Mouse (Mus musculus): ENCODE results near the gene Popdc2. TPM values are rescaled to one million over a fixed set of nuclear protein-coding genes. Genes with fewer than 3 reads are reported as not detected.

Popdc2 gene
- total and polyA plus RNA-seq, 3 experiments: 17.5 to 45.4 TPM; not detected in 1

DNA sequence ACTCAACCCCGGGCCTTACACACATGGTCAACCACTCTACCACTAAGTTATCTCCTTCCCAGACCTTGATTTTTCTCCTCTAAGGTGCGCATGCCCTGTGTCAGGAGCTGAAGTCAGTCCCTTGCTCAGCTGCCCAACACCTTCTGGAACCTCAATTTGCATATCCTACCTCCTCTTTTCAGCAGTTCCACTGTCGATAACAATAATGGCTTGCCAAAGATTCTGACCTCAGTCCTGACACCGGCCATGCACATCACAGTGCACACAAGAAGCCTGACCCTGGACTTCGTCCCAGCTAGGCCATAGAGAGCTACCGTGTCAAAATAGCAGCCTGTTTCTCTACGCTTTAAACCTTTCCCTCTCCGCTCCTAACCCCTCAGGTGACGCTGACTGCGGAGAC lies 11.4 kb downstream of the Popdc2 start (continued):
- peak; percentile 23 for TF ChIP-seq SIN3A (IDR thresholded peaks at IDR 0.05; ENCODE audit: low read length)

DNA sequence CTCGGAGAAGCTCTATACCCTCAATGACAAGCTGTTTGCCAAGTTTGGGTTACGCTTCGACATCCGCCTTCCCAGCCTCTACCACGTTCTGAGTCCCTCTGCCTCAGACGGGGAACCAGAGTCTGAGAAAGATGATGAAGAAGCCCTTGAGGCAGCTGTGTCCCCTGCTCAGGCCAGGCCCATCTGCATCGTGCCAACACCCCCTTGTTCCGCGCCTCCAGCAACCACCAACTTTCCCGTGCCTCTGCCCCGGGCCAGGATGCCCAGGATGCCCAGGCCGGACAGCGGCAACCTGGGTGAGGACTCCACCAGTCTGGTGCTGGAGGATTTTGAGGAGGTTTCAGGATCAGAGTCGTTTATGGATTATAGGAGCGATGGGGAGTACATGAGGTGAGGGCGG lies 11.9 kb downstream of the Popdc2 start:
- Histone ChIP-seq H3K79me2 (ENCODE audit: control insufficient read depth, insufficient read depth, low read length, poor library complexity) (peaks cover 25% of the 10 kb centered on the region), H3K27me3 (ENCODE audit: control insufficient read depth in 1 of 2, insufficient read depth in 2 of 2, low read length in 2 of 2) (no peaks in the 10 kb centered on the region), H3K9ac (ENCODE audit: control insufficient read depth, low read depth, low read length, poor library complexity, severe bottlenecking) (peak overlapping the region; percentile 80), H3K9me3 (replicated peaks; ENCODE audit: insufficient read depth, low read length) (no peaks in the 10 kb centered on the region), H3K36me3 (ENCODE audit: control insufficient read depth in 1 of 2, insufficient read depth in 2 of 2, low read length in 2 of 2) (peaks cover 3 to 42% of the 10 kb centered on the region in 2 experiments; a peak in 3 of 4 replicates), H3K4me1 (ENCODE audit: control insufficient read depth in 1 of 2, insufficient read depth in 2 of 2, low read length in 2 of 2) (peaks cover 23 to 54% of the 10 kb centered on the region in 2 experiments), H3K27ac (ENCODE audit: control insufficient read depth, low read depth, low read length) (peak overlapping the region; percentile 100), H3K4me3 (ENCODE audit: control insufficient read depth in 1 of 2, insufficient read depth in 1 of 2, low read depth in 2 of 2, low read length in 2 of 2) (peak overlapping the region; percentile 56 to 60)
- no peak for TF ChIP-seq JUND (IDR thresholded peaks at IDR 0.05; ENCODE audit: low read depth, low read length)
- TF ChIP-seq EP300 (IDR thresholded peaks at IDR 0.05; ENCODE audit: low read depth in 1 of 2, low read length in 2 of 2): no peak
- TF ChIP-seq ZC3H11A (IDR thresholded peaks at IDR 0.05; ENCODE audit: low read depth, low read length): no peak
- no peak for TF ChIP-seq GABPA (IDR thresholded peaks at IDR 0.05; ENCODE audit: low read depth, low read length)
- TF ChIP-seq ETS1 (IDR thresholded peaks at IDR 0.05; ENCODE audit: low read depth, low read length): no peak
- no peak for TF ChIP-seq E2F4 (IDR thresholded peaks at IDR 0.05; ENCODE audit: borderline replicate concordance, low read depth, low read length)
- no peak for TF ChIP-seq TCF12 (IDR thresholded peaks at IDR 0.05; ENCODE audit: low read depth, low read length)
- TF ChIP-seq POLR2AphosphoS2 (IDR thresholded peaks at IDR 0.05; ENCODE audit: low read length): no peak
- no peak for TF ChIP-seq KAT2A (conservative IDR thresholded peaks at IDR 0.05; ENCODE audit: low read depth, low read length)
- TF ChIP-seq UBTF (IDR thresholded peaks at IDR 0.05; ENCODE audit: borderline replicate concordance, insufficient read depth, low read depth, low read length): no peak
- TF ChIP-seq MAFK (IDR thresholded peaks at IDR 0.05; ENCODE audit: borderline replicate concordance, low read depth, low read length): no peak
- TF ChIP-seq RAD21 (IDR thresholded peaks at IDR 0.05; ENCODE audit: low read depth, low read length): no peak
- DNase-seq (ENCODE audit: low read depth, low spot score): peak; percentile 64

- Histone ChIP-seq H3K27me3 (ENCODE audit: control insufficient read depth in 1 of 2, insufficient read depth in 2 of 2, low read length in 2 of 2) (no peaks in the 10 kb centered on the region), H3K79me2 (ENCODE audit: control insufficient read depth, insufficient read depth, low read length, poor library complexity) (peaks cover 25% of the 10 kb centered on the region), H3K4me1 (ENCODE audit: control insufficient read depth in 1 of 2, insufficient read depth in 2 of 2, low read length in 2 of 2) (peaks cover 25 to 51% of the 10 kb centered on the region in 2 experiments), H3K27ac (ENCODE audit: control insufficient read depth, low read depth, low read length) (peak overlapping the region; percentile 100), H3K4me3 (ENCODE audit: control insufficient read depth in 1 of 2, insufficient read depth in 1 of 2, low read depth in 2 of 2, low read length in 2 of 2) (peak overlapping the region; percentile 56 to 60), H3K9me3 (replicated peaks; ENCODE audit: insufficient read depth, low read length) (no peaks in the 10 kb centered on the region), H3K36me3 (ENCODE audit: control insufficient read depth in 1 of 2, insufficient read depth in 2 of 2, low read length in 2 of 2) (peaks cover 3 to 40% of the 10 kb centered on the region in 2 experiments; a peak in 3 of 4 replicates), H3K9ac (ENCODE audit: control insufficient read depth, low read depth, low read length, poor library complexity, severe bottlenecking) (peak overlapping the region; percentile 80)
- DNase-seq (ENCODE audit: low read depth, low spot score): peak; percentile 95
- no peak for TF ChIP-seq CHD1 (IDR thresholded peaks at IDR 0.05; ENCODE audit: low read depth, low read length)
- TF ChIP-seq UBTF (IDR thresholded peaks at IDR 0.05; ENCODE audit: borderline replicate concordance, insufficient read depth, low read depth, low read length): no peak
- no peak for TF ChIP-seq ELF1 (IDR thresholded peaks at IDR 0.05; ENCODE audit: low read depth, low read length)
- no peak for TF ChIP-seq KAT2A (conservative IDR thresholded peaks at IDR 0.05; ENCODE audit: low read depth, low read length)
- TF ChIP-seq TAL1 (IDR thresholded peaks at IDR 0.05; ENCODE audit: low read length): no peak
- 0 out of 4 replicates have a peak, but pooled peaks of 1 of the 2 experiments have one; percentile 7 for TF ChIP-seq EP300 (IDR thresholded peaks at IDR 0.05; ENCODE audit: low read depth in 1 of 2, low read length in 2 of 2)
- TF ChIP-seq CHD2 (IDR thresholded peaks at IDR 0.05; ENCODE audit: low read length): no peak
- TF ChIP-seq RCOR1 (IDR thresholded peaks at IDR 0.05; ENCODE audit: low read depth, low read length): peak; percentile 15; the same call in 1 of the 2 replicates
- no peak for TF ChIP-seq ZKSCAN1 (IDR thresholded peaks at IDR 0.05; ENCODE audit: low read depth, low read length)
- no peak for TF ChIP-seq GABPA (IDR thresholded peaks at IDR 0.05; ENCODE audit: low read depth, low read length)
- peak; percentile 34; the same call in 1 of the 2 replicates for TF ChIP-seq TCF12 (IDR thresholded peaks at IDR 0.05; ENCODE audit: low read depth, low read length)
- TF ChIP-seq POLR2A (IDR thresholded peaks at IDR 0.05; ENCODE audit: control insufficient read depth in 1 of 2, insufficient read depth in 1 of 2, low read depth in 1 of 2, low read length in 2 of 2, poor library complexity in 1 of 2): peak in 1 of 2 experiments; percentile 68; a peak in 2 of 4 replicates
- TF ChIP-seq MXI1 (IDR thresholded peaks at IDR 0.05; ENCODE audit: low read depth, low read length): peak; percentile 78
- peak; percentile 83 for TF ChIP-seq ZMIZ1 (IDR thresholded peaks at IDR 0.05; ENCODE audit: low read depth, low read length)
- no peak for TF ChIP-seq JUND (IDR thresholded peaks at IDR 0.05; ENCODE audit: low read depth, low read length)
- TF ChIP-seq POLR2AphosphoS2 (IDR thresholded peaks at IDR 0.05; ENCODE audit: low read length): peak; percentile 85
- no peak for TF ChIP-seq MAZ (IDR thresholded peaks at IDR 0.05; ENCODE audit: low read depth, low read length)
- no peak for TF ChIP-seq MEF2A (IDR thresholded peaks at IDR 0.05; ENCODE audit: extremely low read depth, insufficient replicate concordance, low read depth, low read length, poor library complexity, severe bottlenecking)
- no peak for TF ChIP-seq MAFK (IDR thresholded peaks at IDR 0.05; ENCODE audit: borderline replicate concordance, low read depth, low read length)
- no peak for TF ChIP-seq CTCF (IDR thresholded peaks at IDR 0.05 in 2 of 3, conservative IDR thresholded peaks at IDR 0.05 in 1 of 3; ENCODE audit: control insufficient read depth in 1 of 3, insufficient read depth in 1 of 3, low read depth in 2 of 3, low read length in 3 of 3, poor library complexity in 1 of 3, severe bottlenecking in 1 of 3)
- TF ChIP-seq BHLHE40 (IDR thresholded peaks at IDR 0.05; ENCODE audit: borderline replicate concordance, low read depth, low read length): no peak
These were observed 12.6 kb downstream of the Popdc2 start for GRCm38 (mm10) chr16:38374379-38375140.
